In the genomic region with DNA sequence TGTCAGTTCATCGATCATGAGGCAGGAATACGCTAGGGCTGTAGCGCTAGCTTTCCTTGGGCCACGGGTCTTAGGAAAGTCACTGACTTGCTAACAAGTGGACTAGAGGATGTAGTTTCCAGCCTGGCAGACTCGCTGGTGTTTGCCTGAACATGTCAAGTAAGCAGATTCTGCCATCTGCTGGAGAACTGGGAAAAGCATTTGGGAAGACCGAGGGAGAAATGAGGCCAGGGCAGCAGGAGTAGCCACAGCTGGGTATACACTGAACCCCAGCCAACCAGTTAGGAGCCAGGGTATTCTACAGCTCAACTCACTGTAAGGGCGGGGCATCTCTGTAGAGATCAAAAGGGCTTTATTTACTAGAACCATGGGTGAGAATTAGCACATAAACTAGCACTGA, we compare ENCODE assay signal across 9 mouse cellular contexts. TPM values are rescaled to one million over a fixed set of nuclear protein-coding genes. Genes with fewer than 3 reads are reported as not detected.
DNase-seq lines count a peak whose midpoint lies in the region; ATAC-seq and TF ChIP-seq lines count a peak whose summit lies in the region.
"Had no signal": no experiment of that assay in that cellular context is flagged by ENCODE, and none has a peak within 500 bp of the region (broad histone marks: within the 10 kb centered on the region; RNA-seq: fewer than 3 reads in every experiment).

No protein-coding gene starts in this region.

- peaks cover 42% of the 10 kb centered on the region for H3K36me3 ChIP-seq in forebrain, postnatal 0 days (ENCODE audit: insufficient read depth)
- H3K36me3 ChIP-seq in forebrain, embryonic 10.5 days (replicated peaks): peaks cover 64% of the 10 kb centered on the region
- H3K36me3 ChIP-seq in lung, embryonic 14.5 days (ENCODE audit: insufficient read depth): peaks cover 35% of the 10 kb centered on the region

- no peaks in the 10 kb centered on the region for H3K4me1 ChIP-seq in forebrain, postnatal 0 days (ENCODE audit: insufficient read depth)
- peaks cover under 1% of the 10 kb centered on the region for H3K4me1 ChIP-seq in forebrain, embryonic 10.5 days
- peaks cover 4% of the 10 kb centered on the region; the same call in 1 of the 2 replicates for H3K4me1 ChIP-seq in lung, embryonic 14.5 days (ENCODE audit: insufficient read depth)

- H3K4me2 ChIP-seq in forebrain, postnatal 0 days (ENCODE audit: low read depth): no peak overlapping the region
- no peak overlapping the region for H3K4me2 ChIP-seq in lung, embryonic 14.5 days
- H3K4me2 ChIP-seq: forebrain, embryonic 15.5 days had no signal

- H3K27me3 ChIP-seq in forebrain, postnatal 0 days (ENCODE audit: insufficient read depth, low read length): no peaks in the 10 kb centered on the region
- no peaks in the 10 kb centered on the region for H3K27me3 ChIP-seq in forebrain, embryonic 10.5 days (ENCODE audit: poor library complexity, severe bottlenecking)
- no peaks in the 10 kb centered on the region for H3K27me3 ChIP-seq in lung, embryonic 14.5 days (ENCODE audit: insufficient read depth, low read length)
- H3K27me3 ChIP-seq: forebrain, embryonic 15.5 days had no signal

- TF ChIP-seq CTCF in forebrain, postnatal 0 days (IDR thresholded peaks at IDR 0.05; ENCODE audit: low read depth): peak; percentile 80
- peak; percentile 69 for TF ChIP-seq CTCF in lung, embryonic 14.5 days (IDR thresholded peaks at IDR 0.05; ENCODE audit: low read depth)

- H3K4me3 ChIP-seq in forebrain, postnatal 0 days (ENCODE audit: low read depth, low read length): no peak overlapping the region
- no peak overlapping the region for H3K4me3 ChIP-seq in forebrain, embryonic 10.5 days
- no peak overlapping the region for H3K4me3 ChIP-seq in lung, embryonic 14.5 days (ENCODE audit: low read depth, low read length)
- H3K4me3 ChIP-seq: forebrain, embryonic 15.5 days had no signal

- 57% methylated on average over 7 of the region's 7 CpGs for WGBS in forebrain, postnatal 0 days
- WGBS in forebrain, embryonic 10.5 days: 63% methylated on average over 7 of the region's 7 CpGs
- WGBS in lung, embryonic 14.5 days: 43% methylated on average over 7 of the region's 7 CpGs

- H3K9me3 ChIP-seq in forebrain, postnatal 0 days (ENCODE audit: low read length): no peaks in the 10 kb centered on the region
- H3K9me3 ChIP-seq in forebrain, embryonic 10.5 days: no peaks in the 10 kb centered on the region
- H3K9me3 ChIP-seq in lung, embryonic 14.5 days (ENCODE audit: low read depth, low read length): no peaks in the 10 kb centered on the region
- H3K9me3 ChIP-seq: forebrain, embryonic 15.5 days had no signal

- no peak overlapping the region for H3K27ac ChIP-seq in forebrain, postnatal 0 days (ENCODE audit: low read depth, low read length)
- no peak overlapping the region for H3K27ac ChIP-seq in forebrain, embryonic 10.5 days
- H3K27ac ChIP-seq in lung, embryonic 14.5 days (ENCODE audit: low read depth): no peak overlapping the region
- H3K27ac ChIP-seq: forebrain, embryonic 15.5 days had no signal

- ATAC-seq in forebrain, postnatal 0 days: no peak
- no peak for ATAC-seq in lung, embryonic 14.5 days (ENCODE audit: insufficient read depth)
- ATAC-seq in monocyte, adult 5-6 weeks (replicated peaks; ENCODE audit: insufficient number of reproducible peaks, low FRiP score, low TSS enrichment, poor library complexity, severe bottlenecking): no peak
- ATAC-seq: forebrain, embryonic 15.5 days had no signal

- DNase-seq in forebrain, postnatal 0 days: peak; percentile 69
- no peak for DNase-seq in forebrain, embryonic 10.5 days (ENCODE audit: extremely low spot score, low spot score)
- DNase-seq in lung, embryonic 14.5 days: peak; percentile 79
- no peak for DNase-seq in lung, postnatal 25 days (ENCODE audit: low spot score)
- DNase-seq in brain, embryonic 18.5 days (ENCODE audit: low read depth, low spot score): peak; percentile 30
- peak; percentile 75 for DNase-seq in retina, postnatal 1 day
- DNase-seq in urinary bladder, postnatal 10 days (ENCODE audit: low spot score): no peak

- H3K9ac ChIP-seq in forebrain, postnatal 0 days: no peak overlapping the region
- no peak overlapping the region for H3K9ac ChIP-seq in lung, embryonic 14.5 days
- H3K9ac ChIP-seq: forebrain, embryonic 15.5 days had no signal

RNA-seq across cellular contexts. Expression of gene Ttf1, which starts 6.3 kb away (rescaled TPM):
- total RNA-seq in forebrain, postnatal 0 days (2014; rRNA removed): 8.5 and 72.5 TPM in 2 replicates
- 2.2 and 3.4 TPM in 2 replicates for polyA plus RNA-seq in forebrain, postnatal 0 days (2015; fragmentation: Nextera tagmentation; extraction: Ambion mirVana)
- polyA plus RNA-seq in forebrain, embryonic 10.5 days (2016; fragmentation: Nextera tagmentation; extraction: Ambion mirVana): 11.4 and 13.6 TPM in 2 replicates
- polyA plus RNA-seq in lung, embryonic 14.5 days (2014; fragmentation: Nextera tagmentation; extraction: Ambion mirVana): 10.2 and 10.7 TPM in 2 replicates
- 20.0 to 44.0 TPM (median 29.0 TPM) in 3 replicates for total RNA-seq in monocyte, adult 5-6 weeks (2017)

RNA-seq across cellular contexts. Expression of gene Cfap77, which starts 11.5 kb away (rescaled TPM):
- total RNA-seq in forebrain, postnatal 0 days (2014; rRNA removed): 0.57 TPM in 1 of 2 replicates, not detected in the other
- 0.43 and 0.59 TPM in 2 replicates for polyA plus RNA-seq in forebrain, postnatal 0 days (2015; fragmentation: Nextera tagmentation; extraction: Ambion mirVana)
- polyA plus RNA-seq in forebrain, embryonic 10.5 days (2016; fragmentation: Nextera tagmentation; extraction: Ambion mirVana): 0.67 and 0.74 TPM in 2 replicates
- 0.76 and 0.83 TPM in 2 replicates for polyA plus RNA-seq in lung, embryonic 14.5 days (2014; fragmentation: Nextera tagmentation; extraction: Ambion mirVana)
- total RNA-seq in monocyte, adult 5-6 weeks (2017): 1.7 TPM in 1 of 3 replicates, not detected in the others
- polyA plus RNA-seq: forebrain, embryonic 15.5 days had no signal

RNA-seq across cellular contexts. Expression of gene Setx, which starts 57.6 kb away (rescaled TPM):
- 59.9 and 64.8 TPM in 2 replicates for total RNA-seq in forebrain, postnatal 0 days (2014; rRNA removed)
- 9.3 and 13.2 TPM in 2 replicates for polyA plus RNA-seq in forebrain, postnatal 0 days (2015; fragmentation: Nextera tagmentation; extraction: Ambion mirVana)
- polyA plus RNA-seq in forebrain, embryonic 10.5 days (2016; fragmentation: Nextera tagmentation; extraction: Ambion mirVana): 12.7 and 13.8 TPM in 2 replicates
- 12.7 and 13.7 TPM in 2 replicates for polyA plus RNA-seq in lung, embryonic 14.5 days (2014; fragmentation: Nextera tagmentation; extraction: Ambion mirVana)
- total RNA-seq in monocyte, adult 5-6 weeks (2017): 97.7 to 134 TPM (median 109 TPM) in 3 replicates

Comparison
In these comparisons a context has a peak if more than half of its experiments do, and no peak if none do; other contexts are left out.
1. DNase-seq: peak in forebrain, postnatal 0 days (single experiment), lung, embryonic 14.5 days (single experiment), brain, embryonic 18.5 days (single experiment) and retina, postnatal 1 day (single experiment); none in forebrain, embryonic 10.5 days (single experiment), lung, postnatal 25 days (single experiment) and urinary bladder, postnatal 10 days (single experiment).